Mouse (Mus musculus) monocyte, adult 5-6 weeks (primary cell): ENCODE results near the gene Styxl1. TPM values are rescaled to one million over a fixed set of nuclear protein-coding genes. Genes with fewer than 3 reads are reported as not detected.

Experiments used
- ATAC-seq: fragments of 153-309, 156-312 bp; replicated peaks from 2 replicates; pipeline ENCODE4 v1.8.0; 2017; ENCODE audit warnings: mild to moderate bottlenecking; ENCODE audit not compliant: low TSS enrichment, insufficient number of reproducible peaks, severe bottlenecking, poor library complexity, low FRiP score
- total RNA-seq: library from RNA; stranded (forward); fragments of 200-1000, 200-491, 200-594 nt; gene quantifications from 3 replicates; pipeline ENCODE4 v1.2.3, GENCODE M21; 2017

The Styxl1 gene
- total RNA-seq, 1 experiment from 2014 or later = not detected

DNA sequence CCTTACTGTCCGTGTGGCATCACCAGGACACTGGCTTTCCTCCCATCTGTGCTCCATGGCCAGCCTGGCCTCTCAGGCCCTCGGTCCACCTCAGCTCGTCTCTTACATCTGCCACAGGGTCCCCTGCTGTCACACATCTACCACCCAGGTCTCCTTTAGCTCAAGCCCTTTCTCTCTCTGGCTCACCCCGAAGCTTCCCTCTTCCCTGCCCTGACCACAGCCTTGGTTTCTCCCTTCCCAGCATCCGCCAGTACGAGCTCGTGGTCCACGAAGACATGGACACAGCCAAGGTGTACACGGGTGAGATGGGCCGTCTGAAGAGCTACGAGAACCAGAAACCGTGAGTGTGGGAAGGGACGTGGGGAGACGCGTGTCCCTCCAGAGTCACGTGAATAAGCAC is 46.9 kb downstream of the Styxl1 start:
- no peak for ATAC-seq

- ATAC-seq = no peak
Observed at GRCm38 (mm10) chr5:135730916-135731315, 47.3 kb downstream of the Styxl1 start.

DNA sequence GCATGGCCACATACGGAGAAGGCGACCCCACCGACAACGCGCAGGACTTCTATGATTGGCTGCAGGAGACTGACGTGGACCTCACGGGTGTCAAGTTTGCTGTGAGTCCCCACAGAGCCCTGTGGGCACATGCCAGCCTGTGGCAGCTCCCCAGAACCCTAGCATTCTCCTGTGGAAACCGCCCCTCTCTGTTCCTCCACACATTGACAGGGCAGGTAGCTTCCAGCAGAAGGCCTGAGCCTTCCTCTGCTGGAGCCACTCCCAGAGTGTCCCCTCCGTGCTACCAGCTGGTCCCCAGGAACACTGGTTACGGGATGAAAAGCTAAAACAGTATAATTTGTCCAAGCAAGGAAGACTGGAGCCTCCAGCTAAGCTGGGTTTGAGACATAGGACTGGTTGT is 47.9 kb downstream of the Styxl1 start:
- ATAC-seq = no peak

DNA sequence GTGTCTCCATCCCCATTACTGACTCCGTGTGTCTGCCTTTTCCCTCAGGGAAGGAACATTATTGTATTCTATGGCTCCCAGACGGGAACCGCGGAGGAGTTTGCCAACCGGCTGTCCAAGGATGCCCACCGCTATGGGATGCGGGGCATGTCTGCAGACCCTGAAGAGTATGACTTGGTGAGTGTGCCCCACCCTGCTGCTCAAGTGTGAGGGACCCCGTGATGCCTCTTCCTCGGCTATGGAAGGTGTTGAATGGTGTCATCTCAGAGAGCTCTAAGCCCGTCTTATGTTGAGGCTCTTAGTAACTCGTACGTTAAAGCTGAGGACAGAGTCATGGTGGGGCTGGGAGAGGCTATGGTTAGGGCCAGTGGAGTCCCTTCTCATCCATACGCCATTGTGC is 48.8 kb downstream of the Styxl1 start:
- no peak for ATAC-seq

DNA sequence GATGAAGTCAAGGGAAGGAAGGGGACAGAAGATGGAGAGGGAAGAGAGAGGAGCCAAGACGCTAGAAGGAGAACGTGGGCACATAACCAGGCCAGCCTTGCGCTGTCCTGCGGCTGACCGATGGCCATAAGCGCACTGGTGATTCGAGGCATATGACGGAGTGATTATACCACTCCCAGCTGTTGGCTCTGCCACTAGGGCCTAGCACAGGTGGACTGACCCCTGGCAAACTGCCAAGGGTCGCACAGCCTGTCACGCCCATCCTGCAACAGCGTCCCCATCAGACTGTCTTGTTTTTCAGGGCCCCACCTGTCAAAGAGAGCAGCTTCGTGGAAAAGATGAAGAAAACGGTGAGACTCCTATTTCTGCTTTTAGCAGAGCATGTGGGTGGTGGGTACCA is 49.8 kb downstream of the Styxl1 start:
- no peak for ATAC-seq

DNA sequence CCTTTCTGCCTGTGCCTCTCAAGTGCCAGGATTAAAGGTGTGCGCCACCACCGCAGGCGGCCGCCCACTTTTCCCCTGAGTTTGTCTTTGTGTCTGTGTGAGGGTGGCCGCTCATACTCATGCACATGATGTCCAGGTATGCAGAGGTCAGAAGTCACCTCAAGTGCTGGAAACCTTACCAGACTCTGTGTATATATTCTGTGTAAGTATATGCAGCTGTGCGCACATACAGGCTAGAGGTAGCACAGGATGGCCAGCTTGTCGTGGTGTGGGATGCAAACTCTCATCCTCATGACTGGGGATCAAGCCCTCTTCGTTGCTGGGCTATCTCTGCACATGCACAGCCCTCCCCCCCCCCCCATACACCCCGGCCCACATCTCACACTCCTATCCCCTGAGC is 50.3 kb downstream of the Styxl1 start:
- ATAC-seq = no peak

GRCm38 (mm10) chr5:135726641-135727346 is 51.4 kb downstream of the Styxl1 start:
- no peak for ATAC-seq

GRCm38 (mm10) chr5:135725991-135726390 is 52.2 kb downstream of the Styxl1 start:
- ATAC-seq = no peak

DNA sequence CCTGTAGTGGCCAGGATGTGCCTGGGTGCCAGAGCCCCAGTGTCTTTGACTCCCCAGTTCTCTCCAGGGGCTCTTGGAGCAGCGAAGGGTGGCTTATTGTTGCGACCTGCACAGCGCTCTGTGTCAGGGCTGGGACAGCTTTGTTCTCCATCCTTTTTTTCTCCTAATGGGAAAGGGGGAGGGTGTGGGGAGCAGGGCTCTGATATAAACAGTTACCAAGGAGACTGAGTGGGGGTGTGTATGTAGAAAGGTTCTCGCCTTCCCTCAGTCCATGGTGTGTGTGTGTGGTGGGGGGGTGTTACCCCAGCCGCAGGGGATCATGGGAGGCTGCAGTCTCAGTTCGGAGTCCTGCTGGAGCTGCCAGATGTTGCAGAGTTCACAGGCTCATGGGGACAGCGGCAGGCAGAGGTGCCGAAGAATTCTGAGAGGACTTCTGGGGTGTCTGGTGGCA is 52.8 kb downstream of the Styxl1 start:
- no peak for ATAC-seq

- no peak for ATAC-seq
Observed at GRCm38 (mm10) chr5:135724536-135725322, 53.5 kb downstream of the Styxl1 start.

DNA sequence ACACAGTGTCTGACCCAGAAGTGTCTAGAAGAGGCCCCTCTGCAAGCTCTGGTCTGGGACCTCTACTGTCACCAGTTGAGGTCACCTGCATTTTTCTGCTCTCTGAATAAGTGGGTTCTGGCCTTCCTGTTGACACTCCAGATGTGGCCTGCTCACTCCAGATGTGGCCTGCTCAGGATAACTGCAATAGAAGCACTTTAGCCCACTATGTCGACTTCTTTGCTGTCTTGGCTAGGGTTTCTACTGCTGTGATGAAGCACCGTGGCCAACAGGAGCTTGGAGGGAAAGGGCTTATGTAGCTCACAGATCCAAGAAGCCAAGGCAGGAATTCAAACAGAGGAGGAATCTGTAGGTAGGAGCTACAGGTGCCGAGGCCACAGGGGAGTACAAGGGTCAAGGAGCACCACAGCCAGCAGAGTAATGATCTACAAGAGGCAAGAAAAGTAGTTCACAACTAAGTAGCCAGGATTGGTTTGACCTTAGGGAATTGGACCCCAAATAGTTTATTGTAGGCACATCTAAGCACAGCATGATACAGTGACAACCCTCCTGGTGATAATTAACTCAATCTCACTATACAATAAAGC is 54.9 kb downstream of the Styxl1 start:
- no peak for ATAC-seq

DNA sequence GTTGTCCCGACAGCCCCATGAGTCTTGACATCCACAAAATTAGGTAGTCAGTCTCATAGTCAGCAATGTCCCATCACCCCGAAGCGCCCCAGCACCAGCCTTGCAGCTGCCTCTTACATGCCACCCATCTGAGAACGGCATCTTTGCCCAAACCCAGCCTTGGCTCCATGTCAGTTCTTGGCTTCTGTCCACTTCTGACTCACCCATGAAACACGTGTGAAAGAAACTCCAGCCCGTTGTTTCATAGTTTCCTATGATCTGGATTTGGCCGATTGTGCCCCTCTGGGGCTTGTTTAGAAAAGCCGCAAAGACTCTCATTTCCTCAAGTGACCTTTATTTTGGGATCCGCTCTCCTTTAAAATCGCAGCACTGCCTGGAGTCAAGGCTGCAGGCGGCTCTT is 56.1 kb downstream of the Styxl1 start:
- ATAC-seq = no peak

DNA sequence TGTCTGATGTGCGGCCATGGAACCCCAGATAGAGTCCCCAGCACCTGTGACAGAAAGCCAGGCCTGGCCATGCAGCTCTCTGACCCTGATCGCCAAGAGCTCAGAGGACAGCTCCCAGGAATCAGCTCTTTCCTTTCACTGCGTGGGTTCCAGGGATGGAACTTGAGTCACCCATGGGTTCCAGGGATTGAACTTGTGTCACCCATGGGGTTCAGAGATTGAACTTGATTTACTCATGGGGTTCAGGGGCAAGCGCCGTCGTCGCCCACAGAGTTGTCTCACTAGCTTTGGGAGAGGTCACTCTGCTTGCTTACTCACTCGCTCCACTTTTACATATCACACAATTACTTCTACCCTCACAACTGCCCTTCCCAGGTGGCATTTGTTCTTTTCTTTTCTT is 57.1 kb downstream of the Styxl1 start:
- no peak for ATAC-seq

DNA sequence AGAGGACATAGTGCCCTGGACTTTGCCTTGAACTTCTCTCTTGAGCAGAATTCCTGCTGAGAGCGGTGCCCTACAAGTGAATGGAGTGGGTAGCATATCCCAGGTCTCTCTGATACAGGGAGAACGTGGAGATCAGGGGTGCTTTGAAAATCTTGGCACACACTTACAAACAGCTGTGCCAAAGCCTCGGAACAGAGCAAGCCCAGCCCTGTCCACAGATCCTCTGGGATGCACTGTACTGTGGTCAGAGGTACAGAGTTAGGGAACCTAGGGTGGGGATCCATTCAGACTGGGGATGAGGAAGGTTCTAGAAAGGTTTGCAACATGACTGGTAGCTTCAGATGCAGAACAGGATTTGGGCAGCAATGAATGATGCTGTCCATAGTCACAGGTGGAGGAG is 58.1 kb downstream of the Styxl1 start:
- ATAC-seq = no peak

DNA sequence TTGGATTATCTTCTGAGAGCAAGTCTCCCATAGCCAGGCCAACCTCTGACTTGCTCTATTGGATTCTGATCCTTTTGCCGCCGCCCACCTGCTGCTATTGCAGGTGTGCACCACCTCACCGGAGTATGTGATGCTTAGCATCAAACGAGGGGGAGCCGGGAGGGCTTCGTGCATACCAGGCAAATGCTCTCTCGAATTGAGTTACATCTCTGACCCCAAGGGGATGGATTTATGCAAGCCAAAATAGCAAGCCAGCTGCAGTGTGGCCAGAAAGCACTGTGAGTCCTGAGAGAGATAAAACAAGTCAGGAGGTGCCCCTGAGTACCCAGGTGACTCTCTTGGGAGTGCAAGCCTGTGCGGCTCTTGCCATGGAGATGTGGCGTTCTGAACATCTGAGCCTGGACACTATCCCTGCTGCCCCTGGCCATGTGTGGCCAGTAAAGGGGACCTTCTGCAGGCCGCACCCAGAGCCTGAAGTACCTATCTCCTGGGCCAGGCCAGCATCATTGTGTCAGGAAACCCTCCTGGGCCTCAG is 58.5 kb downstream of the Styxl1 start:
- no peak for ATAC-seq

GRCm38 (mm10) chr5:135715624-135716023 is 62.6 kb downstream of the Styxl1 start:
- no peak for ATAC-seq

DNA sequence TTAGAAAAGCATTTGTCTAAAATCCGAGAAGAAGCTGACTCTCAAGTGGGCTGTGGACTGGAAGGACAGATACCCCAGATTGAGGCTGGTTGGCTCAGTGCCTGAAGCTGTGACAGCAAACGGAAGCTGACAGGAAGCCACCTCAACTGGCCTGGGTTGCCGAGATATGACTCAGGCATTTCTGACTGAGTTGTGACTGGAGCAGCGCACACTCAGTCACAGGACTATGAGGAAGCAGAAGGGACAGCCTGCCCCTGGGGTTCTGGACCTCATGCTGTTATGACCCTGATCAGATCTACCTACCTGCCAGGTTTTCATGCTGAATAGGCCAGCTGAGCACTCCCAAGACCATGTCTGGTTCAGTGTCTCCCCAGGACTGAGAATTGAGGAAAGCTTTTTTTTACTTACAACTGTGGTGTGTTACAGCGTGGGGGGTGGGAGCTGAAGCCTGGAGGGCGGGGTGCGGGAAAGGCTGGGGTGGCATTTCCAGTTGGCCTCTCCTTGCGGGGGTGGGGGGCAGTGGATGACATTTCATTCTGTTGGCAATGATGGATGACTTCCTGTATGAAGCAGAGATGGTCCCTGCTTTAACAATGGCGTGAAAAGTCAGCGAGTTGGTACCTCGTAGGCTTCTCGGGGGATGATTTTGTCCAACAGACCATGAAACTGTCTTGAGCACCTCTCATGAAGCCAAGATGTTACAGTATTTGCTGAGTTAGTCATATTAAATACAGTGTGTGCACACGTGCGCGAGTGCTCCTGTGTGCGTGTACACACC is 64.6 kb downstream of the Styxl1 start:
- peak; percentile 90 for ATAC-seq

GRCm38 (mm10) chr5:135712803-135713202 is 65.4 kb downstream of the Styxl1 start:
- no peak for ATAC-seq
